Mouse (Mus musculus): ENCODE data around the gene Stap2. TPM values are rescaled to one million over a fixed set of nuclear protein-coding genes. Genes with fewer than 3 reads are reported as not detected.

The Stap2 gene
- polyA plus RNA-seq, 1 experiment from 2014 or later = 6.5 TPM

GRCm38 (mm10) chr17:56030238-56030870, 25.0 kb upstream of the Stap2 start:
- ATAC-seq (ENCODE audit: insufficient number of reproducible peaks, low FRiP score, low TSS enrichment, low read depth) (no peak), DNase-seq (ENCODE audit: low spot score) (no peak)
- WGBS = 90% methylated on average over 9 of the region's 9 CpGs
- peaks cover 14% of the 10 kb centered on the region for H3K36me3 ChIP-seq (ENCODE audit: control insufficient read depth, insufficient read depth, low read length)
- no peaks in the 10 kb centered on the region for H3K9me3 ChIP-seq (ENCODE audit: control insufficient read depth, low read length)
- no peak overlapping the region for H3K9ac ChIP-seq (ENCODE audit: low read length)
- no peak overlapping the region for H3K4me3 ChIP-seq (ENCODE audit: low read depth, low read length)
- H3K27ac ChIP-seq (replicated peaks; ENCODE audit: low read depth, low read length) = no peak overlapping the region
- H3K27me3 ChIP-seq (ENCODE audit: control insufficient read depth, insufficient read depth, low read length) = no peaks in the 10 kb centered on the region
- peaks cover 5% of the 10 kb centered on the region; the same call in 1 of the 2 replicates for H3K4me1 ChIP-seq (ENCODE audit: control insufficient read depth, insufficient read depth, low read length)
- no peak overlapping the region for H3K4me2 ChIP-seq (ENCODE audit: low read depth, severe bottlenecking)

- Histone ChIP-seq H3K9me3 (ENCODE audit: control insufficient read depth, low read length) (no peaks in the 10 kb centered on the region), H3K27ac (replicated peaks; ENCODE audit: low read depth, low read length) (no peak overlapping the region), H3K9ac (ENCODE audit: low read length) (no peak overlapping the region), H3K36me3 (ENCODE audit: control insufficient read depth, insufficient read depth, low read length) (peaks cover 8% of the 10 kb centered on the region), H3K4me1 (ENCODE audit: control insufficient read depth, insufficient read depth, low read length) (no peaks in the 10 kb centered on the region), H3K4me3 (ENCODE audit: low read depth, low read length) (no peak overlapping the region), H3K4me2 (ENCODE audit: low read depth, severe bottlenecking) (no peak overlapping the region), H3K27me3 (ENCODE audit: control insufficient read depth, insufficient read depth, low read length) (no peaks in the 10 kb centered on the region)
- DNase-seq (ENCODE audit: low spot score) = no peak
- 94% methylated on average over 5 of the region's 5 CpGs for WGBS
- no peak for ATAC-seq (ENCODE audit: insufficient number of reproducible peaks, low FRiP score, low TSS enrichment, low read depth)
Observed at GRCm38 (mm10) chr17:56027801-56028441, 22.5 kb upstream of the Stap2 start.

- no peak overlapping the region for H3K9ac ChIP-seq (ENCODE audit: low read length)
- H3K27me3 ChIP-seq (ENCODE audit: control insufficient read depth, insufficient read depth, low read length) = no peaks in the 10 kb centered on the region
- no peak for ATAC-seq (ENCODE audit: insufficient number of reproducible peaks, low FRiP score, low TSS enrichment, low read depth)
- peaks cover 8% of the 10 kb centered on the region for H3K36me3 ChIP-seq (ENCODE audit: control insufficient read depth, insufficient read depth, low read length)
- no peak for DNase-seq (ENCODE audit: low spot score)
- H3K27ac ChIP-seq (replicated peaks; ENCODE audit: low read depth, low read length) = no peak overlapping the region
- no peaks in the 10 kb centered on the region for H3K4me1 ChIP-seq (ENCODE audit: control insufficient read depth, insufficient read depth, low read length)
- no peak overlapping the region for H3K4me2 ChIP-seq (ENCODE audit: low read depth, severe bottlenecking)
- no peaks in the 10 kb centered on the region for H3K9me3 ChIP-seq (ENCODE audit: control insufficient read depth, low read length)
- WGBS = 35% methylated on average over 1 of the region's 1 CpGs
- no peak overlapping the region for H3K4me3 ChIP-seq (ENCODE audit: low read depth, low read length)
Observed at GRCm38 (mm10) chr17:56026881-56027280, 21.5 kb upstream of the Stap2 start.

- 88% methylated on average over 1 of the region's 1 CpGs for WGBS
- Histone ChIP-seq H3K27me3 (ENCODE audit: control insufficient read depth, insufficient read depth, low read length) (no peaks in the 10 kb centered on the region), H3K9ac (ENCODE audit: low read length) (no peak overlapping the region), H3K4me2 (ENCODE audit: low read depth, severe bottlenecking) (no peak overlapping the region), H3K4me1 (ENCODE audit: control insufficient read depth, insufficient read depth, low read length) (no peaks in the 10 kb centered on the region), H3K27ac (replicated peaks; ENCODE audit: low read depth, low read length) (no peak overlapping the region), H3K4me3 (ENCODE audit: low read depth, low read length) (no peak overlapping the region), H3K9me3 (ENCODE audit: control insufficient read depth, low read length) (no peaks in the 10 kb centered on the region), H3K36me3 (ENCODE audit: control insufficient read depth, insufficient read depth, low read length) (peaks cover 8% of the 10 kb centered on the region)
- no peak for DNase-seq (ENCODE audit: low spot score)
- no peak for ATAC-seq (ENCODE audit: insufficient number of reproducible peaks, low FRiP score, low TSS enrichment, low read depth)
Observed at GRCm38 (mm10) chr17:56026303-56026702, 20.9 kb upstream of the Stap2 start.

GRCm38 (mm10) chr17:56024931-56025330, 19.5 kb upstream of the Stap2 start:
- Histone ChIP-seq H3K27me3 (ENCODE audit: control insufficient read depth, insufficient read depth, low read length) (no peaks in the 10 kb centered on the region), H3K9ac (ENCODE audit: low read length) (no peak overlapping the region), H3K4me3 (ENCODE audit: low read depth, low read length) (no peak overlapping the region), H3K36me3 (ENCODE audit: control insufficient read depth, insufficient read depth, low read length) (peaks cover 14% of the 10 kb centered on the region), H3K9me3 (ENCODE audit: control insufficient read depth, low read length) (no peaks in the 10 kb centered on the region), H3K27ac (replicated peaks; ENCODE audit: low read depth, low read length) (no peak overlapping the region), H3K4me1 (ENCODE audit: control insufficient read depth, insufficient read depth, low read length) (no peaks in the 10 kb centered on the region), H3K4me2 (ENCODE audit: low read depth, severe bottlenecking) (no peak overlapping the region)
- WGBS = 78% methylated on average over 5 of the region's 5 CpGs
- DNase-seq (ENCODE audit: low spot score) (no peak), ATAC-seq (ENCODE audit: insufficient number of reproducible peaks, low FRiP score, low TSS enrichment, low read depth) (no peak)

GRCm38 (mm10) chr17:56024476-56024875, 19.1 kb upstream of the Stap2 start:
- no peak overlapping the region for H3K9ac ChIP-seq (ENCODE audit: low read length)
- no peaks in the 10 kb centered on the region for H3K27me3 ChIP-seq (ENCODE audit: control insufficient read depth, insufficient read depth, low read length)
- H3K36me3 ChIP-seq (ENCODE audit: control insufficient read depth, insufficient read depth, low read length) = peaks cover 13% of the 10 kb centered on the region
- no peaks in the 10 kb centered on the region for H3K9me3 ChIP-seq (ENCODE audit: control insufficient read depth, low read length)
- H3K4me3 ChIP-seq (ENCODE audit: low read depth, low read length) = no peak overlapping the region
- ATAC-seq (ENCODE audit: insufficient number of reproducible peaks, low FRiP score, low TSS enrichment, low read depth) (no peak), DNase-seq (ENCODE audit: low spot score) (no peak)
- 75% methylated on average over 2 of the region's 2 CpGs for WGBS
- no peaks in the 10 kb centered on the region for H3K4me1 ChIP-seq (ENCODE audit: control insufficient read depth, insufficient read depth, low read length)
- no peak overlapping the region for H3K27ac ChIP-seq (replicated peaks; ENCODE audit: low read depth, low read length)
- no peak overlapping the region for H3K4me2 ChIP-seq (ENCODE audit: low read depth, severe bottlenecking)

- Histone ChIP-seq H3K27ac (replicated peaks; ENCODE audit: low read depth, low read length) (no peak overlapping the region), H3K36me3 (ENCODE audit: control insufficient read depth, insufficient read depth, low read length) (peaks cover 18% of the 10 kb centered on the region; the same call in 1 of the 2 replicates)
- 88% methylated on average over 5 of the region's 5 CpGs for whole genome bisulfite sequencing
Observed at GRCm38 (mm10) chr17:56023386-56023785, 18.0 kb upstream of the Stap2 start.

GRCm38 (mm10) chr17:56022989-56023290, 17.6 kb upstream of the Stap2 start:
- no peaks in the 10 kb centered on the region for H3K4me1 ChIP-seq (ENCODE audit: control insufficient read depth, insufficient read depth, low read length)
- peaks cover 19% of the 10 kb centered on the region; the same call in 1 of the 2 replicates for H3K36me3 ChIP-seq (ENCODE audit: control insufficient read depth, insufficient read depth, low read length)
- H3K4me2 ChIP-seq (ENCODE audit: low read depth, severe bottlenecking) = no peak overlapping the region
- no peak overlapping the region for H3K9ac ChIP-seq (ENCODE audit: low read length)
- H3K27me3 ChIP-seq (ENCODE audit: control insufficient read depth, insufficient read depth, low read length) = no peaks in the 10 kb centered on the region
- no peaks in the 10 kb centered on the region for H3K9me3 ChIP-seq (ENCODE audit: control insufficient read depth, low read length)
- 87% methylated on average over 4 of the region's 4 CpGs for WGBS
- no peak overlapping the region for H3K4me3 ChIP-seq (ENCODE audit: low read depth, low read length)
- no peak for DNase-seq (ENCODE audit: low spot score)
- ATAC-seq (ENCODE audit: insufficient number of reproducible peaks, low FRiP score, low TSS enrichment, low read depth) = no peak
- no peak overlapping the region for H3K27ac ChIP-seq (replicated peaks; ENCODE audit: low read depth, low read length)

More at GRCm38 (mm10) chr17:56023386-56023785, 18.0 kb upstream of the Stap2 start:
- Histone ChIP-seq H3K27me3 (ENCODE audit: control insufficient read depth, insufficient read depth, low read length) (no peaks in the 10 kb centered on the region), H3K9me3 (ENCODE audit: control insufficient read depth, low read length) (no peaks in the 10 kb centered on the region), H3K4me2 (ENCODE audit: low read depth, severe bottlenecking) (no peak overlapping the region), H3K4me3 (ENCODE audit: low read depth, low read length) (no peak overlapping the region), H3K9ac (ENCODE audit: low read length) (no peak overlapping the region), H3K4me1 (ENCODE audit: control insufficient read depth, insufficient read depth, low read length) (no peaks in the 10 kb centered on the region)
- DNase-seq (ENCODE audit: low spot score) = no peak
- ATAC-seq (ENCODE audit: insufficient number of reproducible peaks, low FRiP score, low TSS enrichment, low read depth) = no peak
